Mouse (Mus musculus) kidney, postnatal 25 days (tissue): ENCODE measurements at regions not wholly inside any gene's neighbourhood (a gene's known extent, or its start where the extent isn't known, plus 50 kb on each side); places are given as distances from the start of the nearest gene placed in this dataset.

ENCODE experiments used
- DNase-seq, 2 experiments: peaks; one replicate each; pipeline ENCODE4 v3.0.0; 2021; ENCODE audit warnings: mixed read lengths in 2 of 2

- no peak for DNase-seq
These were observed 124.2 kb upstream of the Plekha5 start for GRCm38 (mm10) chr6:140299653-140300052.

DNA sequence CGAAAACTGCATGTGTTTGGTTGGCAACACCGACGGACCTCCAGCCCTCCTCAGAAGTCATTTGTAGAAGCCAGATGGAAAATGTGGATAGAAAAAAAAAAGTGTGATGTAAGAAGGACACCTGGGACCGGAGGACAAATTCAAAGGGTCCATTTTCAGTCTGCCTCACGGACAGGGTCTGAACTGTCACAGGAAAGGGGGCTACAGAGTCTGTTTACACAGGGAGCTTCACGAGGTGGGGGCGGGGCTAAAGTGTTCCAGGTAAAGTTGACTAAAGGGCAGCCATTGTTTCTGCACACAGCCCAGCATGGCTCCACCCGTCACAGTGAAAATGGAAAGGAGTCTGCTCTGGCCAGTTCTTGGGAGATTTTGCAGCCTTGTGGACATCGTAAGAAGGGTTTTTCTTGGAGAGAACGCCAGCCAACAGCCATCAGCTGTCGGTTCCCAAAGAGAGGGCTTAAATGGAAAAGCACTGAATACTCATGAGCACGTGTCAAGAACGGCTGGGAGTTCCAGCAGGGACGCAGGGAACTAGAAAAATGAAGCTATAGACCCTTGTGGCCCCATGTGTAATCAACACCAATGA is 125.8 kb upstream of the Plekha5 start:
- DNase-seq = no peak

- DNase-seq = no peak
These were observed 126.3 kb upstream of the Plekha5 start for GRCm38 (mm10) chr6:140297561-140297960.

- peak in 1 of 2 experiments; percentile 56 for DNase-seq
These were observed 133.7 kb upstream of the Plekha5 start for GRCm38 (mm10) chr6:140290109-140290508.

GRCm38 (mm10) chr6:140288799-140289198 is 135.1 kb upstream of the Plekha5 start:
- peak; percentile 14 to 73 for DNase-seq

DNA sequence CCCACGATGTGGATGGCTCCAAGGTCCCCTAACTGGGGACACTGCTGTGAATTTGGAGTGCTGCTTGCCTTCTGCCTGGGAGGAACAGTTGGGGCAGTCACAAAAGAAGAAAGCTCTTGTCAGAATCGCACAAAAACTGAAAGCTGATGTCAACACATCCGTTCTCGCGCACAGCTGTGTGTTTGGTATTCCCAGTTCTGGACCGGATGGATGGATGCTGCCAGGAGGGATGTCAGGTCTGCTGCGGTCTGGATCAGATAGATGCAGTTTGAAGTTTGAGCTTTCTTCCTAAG is 141.6 kb upstream of the Plekha5 start:
- peak in 1 of 2 experiments; percentile 20 for DNase-seq

DNA sequence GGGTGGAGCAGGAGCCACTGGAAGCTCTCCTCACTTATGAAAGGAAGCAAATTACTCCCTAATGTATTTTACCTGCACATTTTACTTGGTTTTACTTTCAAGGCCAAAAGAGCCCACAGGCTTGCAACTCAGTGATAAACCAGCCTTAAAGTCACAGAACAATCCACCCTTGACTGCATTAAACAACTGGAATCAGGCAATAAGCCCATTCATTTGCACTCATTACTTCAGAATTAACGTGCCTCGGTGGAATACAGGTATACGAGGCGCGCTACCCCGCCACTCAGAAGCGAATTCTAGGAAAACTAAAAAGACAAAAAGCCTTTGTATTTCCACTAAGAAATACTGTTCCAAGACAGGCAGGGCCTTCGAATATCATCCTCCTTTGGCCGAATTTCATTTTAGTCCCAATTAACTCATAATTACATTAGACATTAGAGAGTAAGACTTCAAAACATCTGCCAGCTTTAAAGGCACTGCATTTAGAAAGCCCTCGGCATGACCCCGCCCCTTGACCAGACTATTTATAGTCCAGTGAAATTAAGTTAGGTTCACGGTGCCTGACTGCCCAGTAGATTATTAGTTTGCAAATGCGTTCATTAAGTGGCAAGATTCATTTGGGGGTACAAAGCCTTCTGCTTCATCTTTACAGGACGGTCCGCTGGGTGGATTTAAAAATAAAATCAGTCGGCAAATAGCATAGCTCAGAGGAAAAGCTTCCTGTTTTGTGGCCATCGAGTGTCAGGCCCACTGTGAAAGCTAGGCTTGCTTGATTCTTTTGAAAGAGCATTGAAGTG is 142.2 kb upstream of the Plekha5 start:
- peak; percentile 65 to 71 for DNase-seq

DNA sequence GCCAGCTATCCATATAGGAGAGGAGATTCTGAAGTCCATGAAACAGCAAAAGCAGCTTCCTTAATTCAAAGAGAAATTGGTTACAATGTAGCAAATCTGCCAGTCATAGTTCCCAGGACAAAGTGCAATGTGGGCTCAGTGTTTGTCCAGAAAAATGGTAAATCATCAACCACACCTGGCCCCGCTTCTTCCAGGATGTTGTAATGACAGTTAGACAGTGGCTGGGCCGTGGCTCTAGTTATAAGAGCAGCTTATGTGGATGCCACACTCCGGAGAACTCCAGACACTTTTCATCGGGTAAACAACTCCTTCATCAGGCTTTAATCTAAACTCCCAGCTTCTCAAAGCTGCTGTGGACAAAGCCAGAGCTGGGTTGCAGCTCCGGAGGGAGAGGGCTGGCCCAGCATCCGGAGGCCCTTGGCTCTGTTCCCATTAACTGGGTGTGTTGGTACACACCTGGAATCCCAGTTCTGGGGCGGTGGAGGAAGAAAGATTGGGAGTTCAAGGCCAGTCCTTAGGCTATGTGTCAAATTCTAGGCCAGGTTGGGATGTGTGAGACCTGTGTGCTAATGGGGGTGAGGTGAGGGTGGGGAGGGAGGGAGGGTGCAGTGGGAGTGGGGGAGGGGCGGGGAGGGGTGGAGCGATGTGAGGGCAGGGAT is 142.9 kb upstream of the Plekha5 start:
- DNase-seq = peak; percentile 83 to 88

DNA sequence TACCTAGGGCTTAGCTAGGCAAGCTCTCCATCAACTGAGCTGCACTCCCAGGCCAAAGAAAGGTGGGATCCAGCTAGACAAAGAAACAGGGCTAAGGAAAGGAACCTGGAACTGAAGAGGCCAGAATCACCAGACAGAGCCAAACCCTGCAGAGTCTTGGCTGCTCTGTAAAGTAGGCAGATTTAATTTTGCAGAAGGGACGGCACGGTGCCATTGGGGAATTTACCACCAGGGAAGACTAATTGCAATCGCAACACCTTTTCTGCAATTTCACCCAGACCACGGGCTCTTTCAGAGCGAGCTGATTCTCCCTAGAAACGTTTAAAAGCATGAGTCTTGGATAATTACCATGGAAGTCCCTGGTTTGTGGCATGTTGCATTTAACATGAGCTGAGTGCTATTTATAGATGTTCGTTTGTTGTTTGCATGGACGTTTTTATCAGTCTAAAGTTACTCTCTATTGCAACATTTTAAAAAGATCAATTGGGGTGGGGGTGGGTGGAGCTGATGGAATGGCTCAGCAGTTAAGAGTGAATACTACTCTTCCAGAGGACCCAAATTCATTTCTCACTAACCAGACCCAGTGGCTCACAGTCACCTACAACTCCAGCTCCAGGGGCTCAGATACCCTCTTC is 144.0 kb upstream of the Plekha5 start:
- no peak for DNase-seq

- DNase-seq = no peak
These were observed 145.1 kb upstream of the Plekha5 start for GRCm38 (mm10) chr6:140278750-140279149.

DNA sequence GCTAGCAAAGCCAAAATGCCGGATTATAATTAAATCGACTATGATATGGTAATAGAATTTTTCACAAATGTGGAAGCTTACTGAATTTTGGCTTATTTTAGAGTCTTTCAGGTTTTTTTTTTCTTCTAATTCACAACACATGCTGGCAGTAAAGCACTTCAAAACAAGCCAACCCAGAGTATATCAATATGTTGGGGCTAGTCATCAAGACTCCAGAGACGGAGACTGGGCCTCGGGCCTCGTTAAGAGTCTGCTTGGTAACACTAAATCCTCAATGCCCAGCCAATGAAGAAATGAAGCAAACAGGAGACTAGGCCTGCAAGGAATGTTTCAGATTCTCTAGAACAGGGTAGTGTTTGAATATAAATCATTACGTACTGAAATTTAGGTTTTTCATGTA is 153.3 kb upstream of the Plekha5 start:
- DNase-seq = no peak

- DNase-seq = no peak
These were observed 155.4 kb upstream of the Plekha5 start for GRCm38 (mm10) chr6:140268315-140269070.

DNA sequence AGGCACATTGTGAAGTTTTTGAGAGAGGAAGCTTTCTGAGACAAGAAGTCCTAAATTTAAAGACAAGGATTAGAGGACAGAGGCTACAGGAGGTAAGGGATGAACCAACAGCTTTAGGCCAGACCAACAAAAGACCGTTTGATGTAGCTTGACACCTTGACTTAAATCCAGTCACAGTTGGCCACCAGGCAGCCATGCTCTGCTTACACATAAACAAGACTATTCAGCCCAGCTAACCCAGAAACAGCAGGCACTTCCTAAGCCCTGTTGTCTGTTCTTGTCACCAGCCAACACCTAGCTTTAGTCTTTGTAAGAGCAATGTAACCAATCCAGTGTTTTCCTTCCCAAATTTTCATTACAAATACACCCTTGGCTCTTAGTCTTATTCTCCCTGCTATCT is 159.9 kb upstream of the Plekha5 start:
- no peak for DNase-seq

- DNase-seq = peak; percentile 21 to 60
These were observed 162.0 kb upstream of the Plekha5 start for GRCm38 (mm10) chr6:140261813-140262212.

DNA sequence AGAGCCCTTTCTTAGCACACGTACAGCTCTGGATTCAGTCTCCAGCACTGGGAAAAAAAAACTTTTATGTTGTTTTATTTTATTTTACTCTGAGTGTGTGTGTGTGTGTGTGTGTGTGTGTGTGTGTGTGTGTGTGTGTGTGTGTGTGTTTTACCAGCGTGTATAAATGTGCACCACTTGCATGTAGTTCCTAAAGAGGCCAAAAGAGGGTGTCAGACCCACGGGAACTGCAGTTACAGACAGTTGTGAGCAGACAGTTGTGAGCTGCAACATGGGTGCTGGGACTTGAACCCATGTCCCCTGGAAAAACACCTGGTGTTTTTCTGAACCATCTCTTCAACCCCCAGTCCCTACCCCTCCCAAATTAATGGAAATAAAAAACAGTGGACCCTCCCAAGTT is 165.1 kb upstream of the Plekha5 start:
- no peak for DNase-seq

DNA sequence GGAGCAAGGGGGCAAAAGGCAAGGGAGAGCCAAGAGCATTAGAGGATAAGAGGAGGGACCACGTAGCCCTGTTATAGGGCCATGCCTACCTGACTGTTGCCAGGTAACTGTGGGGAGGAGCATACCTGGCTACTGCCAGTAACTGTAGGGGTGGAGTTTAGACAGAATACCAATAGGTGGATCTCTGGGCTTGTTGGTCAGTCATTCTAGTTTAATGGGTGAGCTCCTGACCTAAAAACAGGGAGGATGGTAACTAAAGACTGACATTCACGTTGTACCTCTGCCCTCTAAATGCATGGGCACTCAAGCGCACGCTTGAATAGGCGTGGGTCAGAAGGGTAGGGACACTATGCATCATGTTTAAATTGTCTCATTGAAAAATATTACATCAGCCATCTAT is 165.8 kb upstream of the Plekha5 start:
- DNase-seq = peak; percentile 28 to 63

DNA sequence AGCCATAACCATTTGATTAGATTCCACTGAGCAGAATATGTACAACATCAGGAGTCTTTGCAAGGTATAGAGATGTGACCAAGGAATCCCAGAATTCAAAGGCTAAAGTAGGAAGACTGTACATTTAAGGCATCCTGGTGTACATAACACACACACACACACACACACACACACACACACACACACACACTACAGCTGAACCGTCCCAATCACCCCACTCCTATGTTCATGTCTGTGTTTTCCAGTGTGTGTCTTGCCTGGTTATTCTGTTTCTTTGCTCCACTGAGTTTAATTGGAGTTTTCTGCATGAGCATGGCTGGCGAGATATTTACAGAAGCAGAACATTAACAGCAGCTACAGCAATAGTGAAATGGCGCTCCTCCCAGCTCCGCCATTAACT is 172.3 kb upstream of the Plekha5 start:
- DNase-seq = no peak

DNA sequence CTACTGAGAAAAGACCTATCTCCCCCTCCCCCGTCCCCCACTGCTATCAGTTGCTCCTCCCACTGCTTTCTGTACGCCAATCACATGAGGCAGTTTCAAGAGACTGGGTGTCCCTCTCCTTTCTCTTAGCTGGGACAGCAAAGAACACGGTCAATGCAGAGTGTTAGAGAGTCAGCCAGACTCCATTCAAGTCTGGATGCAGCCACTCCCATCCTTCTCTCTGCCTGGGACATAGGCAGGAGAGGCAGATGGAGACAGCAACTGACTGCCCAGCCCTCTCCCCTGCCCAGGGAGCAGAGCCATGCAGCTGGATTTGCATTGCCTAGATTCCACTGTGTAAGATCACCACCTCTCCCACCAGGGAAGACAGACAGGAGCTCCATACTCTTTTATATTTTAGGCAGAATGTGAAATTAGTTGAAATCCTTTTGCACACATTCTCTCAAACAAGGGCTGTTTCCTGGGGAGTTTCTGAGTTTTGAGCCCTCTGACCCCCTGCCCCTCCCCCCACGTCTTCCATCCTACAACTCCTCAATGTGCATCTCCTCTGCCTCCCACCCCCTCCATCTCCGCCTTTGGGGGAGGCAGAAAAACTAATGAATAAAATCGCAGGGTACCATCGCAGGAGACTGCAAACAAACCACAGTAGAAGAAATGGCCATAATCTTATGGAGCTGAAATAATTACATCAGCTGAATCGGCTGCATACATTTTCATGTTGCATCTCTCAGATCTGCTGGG is 180.3 kb upstream of the Plekha5 start:
- DNase-seq = no peak

- peak; percentile 65 to 83 for DNase-seq
These were observed 184.5 kb upstream of the Plekha5 start for GRCm38 (mm10) chr6:140239356-140239755.

- DNase-seq = no peak
These were observed 190.3 kb upstream of the Plcz1 start for GRCm38 (mm10) chr6:140231537-140231936.

DNA sequence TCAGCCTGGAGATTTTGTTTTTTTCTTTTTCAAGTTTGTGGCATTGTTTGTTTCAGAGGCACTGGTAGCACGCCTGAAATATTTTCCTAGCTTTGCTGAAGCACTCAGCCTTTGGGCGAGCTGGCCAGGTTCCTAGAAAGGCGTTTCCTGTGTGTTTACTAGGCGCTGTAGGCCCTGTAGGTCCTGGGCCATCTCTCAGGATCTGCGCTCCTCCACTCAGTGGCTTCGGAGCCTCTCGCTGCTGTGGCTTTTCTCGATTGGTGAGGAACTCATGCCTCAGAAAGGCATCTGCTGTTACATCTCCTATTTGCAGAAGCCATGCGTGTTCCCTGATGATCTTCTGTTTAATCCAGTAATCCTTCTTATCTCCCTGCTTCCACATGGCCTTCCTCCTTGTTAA is 188.0 kb upstream of the Plcz1 start:
- peak; percentile 70 to 73 for DNase-seq

DNA sequence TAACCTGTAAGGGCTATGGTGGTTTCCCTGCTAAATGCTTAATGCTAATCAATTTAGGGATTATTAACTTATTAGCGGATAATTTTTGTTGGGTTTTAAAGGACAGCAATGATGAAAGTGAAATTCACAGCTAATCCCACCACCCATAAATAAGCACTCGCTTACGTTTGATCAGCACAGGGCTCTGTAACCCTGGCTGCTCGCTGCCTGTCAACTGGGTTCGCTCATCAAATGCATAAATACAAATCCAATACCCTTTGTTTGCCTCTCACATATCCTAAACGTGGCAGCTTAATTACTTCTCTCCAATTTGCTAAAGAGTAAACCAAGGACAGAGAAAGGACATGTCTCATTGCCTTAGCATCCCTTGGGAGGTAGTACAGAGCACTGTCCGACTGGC is 187.5 kb upstream of the Plcz1 start:
- DNase-seq = no peak
